Mouse (Mus musculus) spleen, adult 18-20 months (tissue): ENCODE measurements at regions not wholly inside any gene's neighbourhood (a gene's known extent, or its start where the extent isn't known, plus 50 kb on each side); places are given as distances from the start of the nearest gene placed in this dataset.

ENCODE experiments used
- DNase-seq, 2 experiments: peaks; one replicate each; pipeline ENCODE4 v3.0.0; 2022; ENCODE audit warnings: mixed read lengths in 2 of 2

DNA sequence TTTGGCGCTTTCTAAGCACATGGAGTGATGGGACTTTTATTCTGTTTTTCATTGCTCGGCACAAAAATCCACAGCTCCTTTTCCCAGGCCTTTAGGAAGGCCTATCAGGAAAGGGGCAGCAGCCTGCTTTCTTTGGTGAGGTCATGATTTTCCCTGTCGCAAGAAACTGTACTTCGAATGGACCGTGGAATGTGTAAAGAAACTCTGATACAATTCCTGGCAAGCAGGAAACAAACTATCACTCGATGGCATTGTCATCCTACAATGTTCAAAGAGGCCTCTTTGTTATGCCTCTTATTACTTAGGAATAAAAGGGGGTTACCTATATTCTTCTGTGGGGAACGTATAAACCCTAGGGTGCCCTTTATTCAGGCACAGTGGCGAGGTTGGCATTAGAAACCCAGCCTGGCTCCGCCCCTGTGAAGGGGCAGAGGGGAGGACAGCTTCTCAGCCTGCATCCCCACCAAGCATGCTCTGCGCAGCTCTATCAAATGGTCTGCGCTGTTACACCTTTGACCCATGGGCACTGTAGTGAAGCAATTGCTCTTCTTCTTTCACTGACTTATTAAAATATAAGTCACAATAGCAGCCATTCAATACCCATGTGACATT is 246.5 kb downstream of the Irs2 start:
- DNase-seq: no peak

- DNase-seq: no peak
Measured at GRCm38 (mm10) chr8:10760851-10761693, 247.2 kb downstream of the Irs2 start.

- DNase-seq: no peak
Measured at GRCm38 (mm10) chr8:10760231-10760630, 248.0 kb downstream of the Irs2 start.

- no peak for DNase-seq
Measured at GRCm38 (mm10) chr8:10758151-10758550, 250.1 kb downstream of the Irs2 start.

DNA sequence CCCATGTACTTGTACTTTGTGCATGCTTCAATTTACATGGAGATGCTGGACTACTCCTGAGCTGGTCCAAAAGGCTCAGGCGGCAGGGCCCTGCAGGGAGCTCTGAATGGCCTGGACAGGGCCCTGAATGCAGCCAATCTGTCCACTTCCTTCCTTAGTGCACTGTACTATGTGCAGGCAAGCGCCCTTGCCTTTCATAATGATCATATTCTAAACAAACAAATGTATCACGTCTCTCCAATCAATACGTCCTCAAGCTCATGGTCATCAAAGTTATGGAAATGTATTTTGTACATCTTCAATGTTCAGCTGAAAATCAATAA is 253.3 kb downstream of the Irs2 start:
- DNase-seq: no peak

- no peak for DNase-seq
Measured at GRCm38 (mm10) chr8:10754232-10754985, 253.8 kb downstream of the Irs2 start.

DNA sequence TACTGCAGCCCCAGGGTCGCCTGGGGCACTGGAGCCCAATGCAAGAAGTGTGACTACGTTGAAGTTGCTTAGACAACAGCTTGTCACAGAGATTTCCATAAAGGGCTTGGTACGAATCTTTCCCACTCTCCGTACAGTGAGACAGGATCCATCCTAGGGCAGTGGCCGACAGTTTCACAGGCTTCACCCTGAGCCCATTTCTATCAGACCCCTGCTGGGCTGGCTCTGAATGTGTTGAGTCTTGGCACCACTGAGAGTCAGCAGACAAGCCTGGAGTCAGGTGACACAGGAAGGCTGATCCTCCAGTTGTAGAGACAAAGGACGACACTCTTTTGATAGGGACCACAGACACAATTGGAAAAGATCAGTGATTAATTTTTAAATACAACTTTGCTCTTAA is 255.2 kb downstream of the Irs2 start:
- no peak for DNase-seq

- DNase-seq: no peak
Measured at GRCm38 (mm10) chr8:10747150-10747549, 261.1 kb downstream of the Irs2 start.

DNA sequence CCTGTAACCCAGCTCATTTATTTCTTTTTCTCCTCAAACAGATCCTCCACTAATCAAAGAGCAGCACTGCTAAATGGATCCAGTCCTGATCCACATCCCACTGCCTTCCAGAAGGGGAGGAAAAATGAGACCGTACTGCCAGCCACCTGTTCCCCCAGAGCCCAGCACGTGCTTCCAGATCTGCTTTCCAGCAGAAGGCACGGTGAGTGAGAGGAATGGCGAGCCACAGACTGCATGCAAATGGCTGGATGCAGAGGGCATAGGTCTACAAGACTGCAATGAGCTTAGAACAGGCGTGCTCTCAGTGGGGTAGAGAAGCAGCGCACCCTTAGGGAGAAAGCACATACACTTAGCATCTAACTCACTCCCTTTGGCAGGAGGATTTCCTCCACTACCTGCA is 265.0 kb downstream of the Irs2 start:
- DNase-seq: no peak

DNA sequence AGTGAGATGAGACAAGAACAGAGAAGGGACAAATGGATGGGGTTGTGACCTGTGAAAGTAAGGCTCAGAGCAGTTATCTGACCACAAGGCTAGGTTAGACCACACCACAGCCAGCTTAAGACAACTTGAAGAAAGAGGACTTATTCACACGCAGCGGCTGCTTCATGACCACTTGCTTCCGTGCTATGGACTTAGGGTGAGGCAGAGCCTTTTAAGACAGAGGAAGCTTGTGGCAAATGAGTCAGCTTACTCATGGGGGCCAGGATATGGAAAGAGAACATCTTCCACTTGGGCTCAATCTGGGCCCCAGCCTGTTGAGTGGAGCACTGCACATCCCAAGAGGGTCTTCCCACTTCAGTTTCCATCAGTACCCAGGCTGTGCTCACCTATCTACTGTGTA is 267.4 kb downstream of the Irs2 start:
- DNase-seq: no peak

- no peak for DNase-seq
Measured at GRCm38 (mm10) chr8:10738486-10739081, 269.7 kb downstream of the Irs2 start.

GRCm38 (mm10) chr8:10734746-10735145 is 273.5 kb downstream of the Irs2 start:
- DNase-seq: no peak

DNA sequence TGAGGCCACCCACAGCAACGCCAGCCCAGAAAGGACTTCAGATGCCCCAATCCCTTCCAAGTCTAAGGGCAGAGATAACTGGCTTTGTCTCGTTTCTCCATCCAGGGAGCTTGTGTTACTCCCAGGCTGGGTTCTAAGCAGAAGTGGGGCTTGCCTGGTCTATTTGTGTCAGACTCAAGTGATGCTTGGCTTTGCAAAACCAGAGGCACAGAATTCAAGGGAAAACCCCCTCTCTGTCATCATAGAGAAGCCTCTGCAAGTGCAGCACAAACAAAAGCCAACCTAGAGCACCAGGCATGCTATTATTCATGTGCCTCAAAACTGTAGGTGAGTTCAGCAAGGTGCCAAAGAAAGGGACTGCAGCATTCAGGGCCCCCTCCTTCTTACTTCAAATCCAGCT is 284.9 kb downstream of the Irs2 start:
- no peak for DNase-seq

GRCm38 (mm10) chr8:10722742-10723141 is 285.5 kb downstream of the Irs2 start:
- DNase-seq: no peak

- no peak for DNase-seq
Measured at GRCm38 (mm10) chr8:10722342-10722741, 285.9 kb downstream of the Irs2 start.

DNA sequence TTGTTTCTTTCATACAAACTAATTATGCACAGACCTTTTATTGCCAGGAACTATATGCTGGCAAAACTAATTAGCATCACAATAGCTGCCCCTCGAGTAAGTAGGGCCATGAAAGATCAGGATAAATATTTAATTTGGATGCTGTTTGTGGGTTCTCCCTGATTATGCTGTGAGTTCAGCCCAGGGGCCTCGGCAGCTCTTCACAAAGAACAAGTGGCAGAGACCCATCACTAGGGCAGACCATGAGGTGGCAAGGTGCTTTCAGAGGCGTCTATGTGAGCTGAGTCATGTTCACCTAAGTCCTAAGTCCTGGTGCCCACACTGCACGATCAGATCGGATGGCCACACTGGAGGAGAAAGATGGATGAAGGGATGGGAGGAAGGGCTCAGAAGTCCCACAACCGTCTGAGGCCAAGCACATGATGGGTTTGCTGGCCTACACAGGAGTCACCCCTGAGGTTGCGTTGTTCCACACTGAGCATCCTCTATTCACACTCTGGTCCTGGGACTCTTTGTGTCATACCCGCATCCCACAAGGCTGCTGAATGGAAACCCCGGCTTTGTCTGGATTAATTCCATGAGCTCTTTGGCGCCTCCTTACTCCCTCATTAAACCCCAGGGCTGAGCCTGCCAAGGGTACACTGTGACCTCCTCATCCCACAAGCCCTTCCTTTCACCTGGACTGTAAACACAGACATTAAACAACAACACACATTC is 287.0 kb downstream of the Irs2 start:
- no peak for DNase-seq

GRCm38 (mm10) chr8:10720398-10720797 is 287.9 kb downstream of the Irs2 start:
- no peak for DNase-seq

- DNase-seq: no peak
Measured at GRCm38 (mm10) chr8:10719411-10719810, 288.8 kb downstream of the Irs2 start.

GRCm38 (mm10) chr8:10717297-10717696 is 291.0 kb downstream of the Irs2 start:
- no peak for DNase-seq

DNA sequence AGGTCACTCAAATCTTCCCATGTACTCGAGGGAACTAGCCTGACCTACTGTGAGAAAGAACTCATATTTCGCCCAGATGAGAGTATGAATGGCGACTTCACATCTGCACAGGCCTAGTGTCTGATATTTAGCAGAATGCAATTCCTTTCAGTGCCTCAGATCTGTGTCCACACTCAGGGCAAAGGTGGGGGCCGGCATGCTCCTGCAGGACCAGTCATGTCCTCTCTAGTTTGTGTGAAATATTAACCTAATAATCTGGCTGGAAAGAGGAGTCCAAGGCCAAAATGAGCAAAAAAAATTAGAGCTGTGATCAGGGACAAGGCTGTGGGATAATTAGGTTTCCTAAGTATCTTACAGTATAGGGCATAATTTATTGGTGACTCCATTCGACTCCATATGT is 292.1 kb downstream of the Irs2 start:
- DNase-seq: no peak

GRCm38 (mm10) chr8:10713515-10714042 is 294.7 kb downstream of the Irs2 start:
- no peak for DNase-seq

DNA sequence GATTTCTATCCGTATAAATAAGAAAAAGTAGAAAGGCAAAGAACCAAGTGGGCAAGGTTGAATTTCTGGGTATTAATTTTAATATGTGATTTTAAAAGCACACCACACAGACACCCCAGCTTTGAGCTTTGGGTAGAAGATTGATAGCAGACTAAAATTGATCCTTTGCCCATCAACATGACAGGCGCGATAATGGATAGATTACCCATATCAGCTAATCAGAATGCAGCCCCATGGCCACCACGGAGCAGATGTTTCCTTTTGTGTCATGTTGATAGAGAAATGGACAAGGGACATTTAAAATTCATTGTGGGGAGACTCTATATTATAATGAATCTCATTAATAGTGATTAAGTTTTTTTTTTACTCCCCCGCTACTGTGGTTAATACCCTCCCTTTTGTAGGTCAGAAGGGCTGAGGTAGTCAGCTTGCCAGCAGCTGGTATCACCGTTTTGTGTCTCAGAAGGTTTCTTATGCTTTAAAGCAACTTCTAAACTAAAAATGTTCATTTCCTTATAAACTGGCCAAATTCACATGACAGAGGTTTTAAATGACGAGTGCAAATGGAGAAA is 296.1 kb downstream of the Irs2 start:
- no peak for DNase-seq
